Mouse (Mus musculus) forebrain, embryonic 10.5 days (tissue): Measurements from ENCODE around the gene Mbnl1. TPM values are rescaled to one million over a fixed set of nuclear protein-coding genes. Genes with fewer than 3 reads are reported as not detected.

Source experiments
- DNase-seq: peaks from one replicate; pipeline ENCODE4 v3.0.0-alpha.2; 2017; ENCODE audit warnings: low spot score; ENCODE audit errors: extremely low spot score
- H3K27ac ChIP-seq: fragments of 300-500 bp; sonication (generic); 2 replicates; pipeline ENCODE4 v1.5.1; 2016; ENCODE audit warnings: mild to moderate bottlenecking
- H3K27me3 ChIP-seq: fragments of 300-500 bp; sonication (generic); 2 replicates; pipeline ENCODE4 v1.6.1; 2016; ENCODE audit warnings: mild to moderate bottlenecking; ENCODE audit not compliant: poor library complexity, severe bottlenecking
- H3K36me3 ChIP-seq: fragments of 300-500 bp; sonication (generic); replicated peaks from 2 replicates; pipeline ENCODE4 v1.6.1; 2016; ENCODE audit warnings: mild to moderate bottlenecking, moderate library complexity
- H3K4me1 ChIP-seq: fragments of 300-500 bp; sonication (generic); 2 replicates; pipeline ENCODE4 v1.6.1; 2016
- H3K4me3 ChIP-seq: fragments of 300-500 bp; sonication (generic); 2 replicates; pipeline ENCODE4 v1.5.1; 2016; ENCODE audit warnings: mild to moderate bottlenecking, moderate library complexity
- H3K9me3 ChIP-seq: fragments of 300-500 bp; sonication (generic); 2 replicates; pipeline ENCODE4 v1.6.1; 2016; ENCODE audit warnings: mild to moderate bottlenecking, moderate library complexity
- WGBS: fragments of 180-500 bp; shearing (Covaris S2); methylation state at CpG from one replicate; pipeline ENCODE4 v1.1.7; 2016; 5-methylcytosine and 5-hydroxymethylcytosine counted together
- polyA plus RNA-seq: library from polyadenylated mRNA; unstranded; fragments of >200 nt; fragmentation: Nextera tagmentation; extraction: Ambion mirVana; gene quantifications from 2 replicates; pipeline ENCODE4 v1.2.1, GENCODE M21; 2016

Gene Mbnl1
- polyA plus RNA-seq, 1 experiment from 2014 or later = 37.6 TPM

GRCm38 (mm10) chr3:60648293-60648692, 175.7 kb downstream of the Mbnl1 start:
- DNase-seq = no peak
- WGBS = 89% methylated on average over 1 of the region's 1 CpGs
- Histone ChIP-seq H3K27me3 (no peaks in the 10 kb centered on the region), H3K4me3 (no peak overlapping the region), H3K36me3 (no peaks in the 10 kb centered on the region), H3K4me1 (no peaks in the 10 kb centered on the region), H3K9me3 (no peaks in the 10 kb centered on the region), H3K27ac (no peak overlapping the region)

- Histone ChIP-seq H3K36me3 (no peaks in the 10 kb centered on the region), H3K4me1 (no peaks in the 10 kb centered on the region), H3K9me3 (no peaks in the 10 kb centered on the region), H3K27ac (no peak overlapping the region), H3K27me3 (no peaks in the 10 kb centered on the region), H3K4me3 (no peak overlapping the region)
- WGBS = 100% methylated on average over 2 of the region's 2 CpGs
- no peak for DNase-seq
Observed at GRCm38 (mm10) chr3:60660762-60661161, 188.1 kb downstream of the Mbnl1 start.
